Mouse (Mus musculus) urinary bladder, adult 2 months (tissue): ENCODE results near the gene Cacna1i. TPM values are rescaled to one million over a fixed set of nuclear protein-coding genes. Genes with fewer than 3 reads are reported as not detected.

Experiments
- DNase-seq: peaks from one replicate; pipeline ENCODE4 v3.0.0; 2022; ENCODE audit warnings: low spot score
- polyA plus RNA-seq: library from polyadenylated mRNA; depleted of rRNA; stranded (reverse); fragments of >200 nt; gene quantifications from 2 replicates; pipeline ENCODE4 v1.2.3, GENCODE M21; 2012; rRNA removed

Gene Cacna1i
- polyA plus RNA-seq, 1 experiment: 0.01 TPM

DNA sequence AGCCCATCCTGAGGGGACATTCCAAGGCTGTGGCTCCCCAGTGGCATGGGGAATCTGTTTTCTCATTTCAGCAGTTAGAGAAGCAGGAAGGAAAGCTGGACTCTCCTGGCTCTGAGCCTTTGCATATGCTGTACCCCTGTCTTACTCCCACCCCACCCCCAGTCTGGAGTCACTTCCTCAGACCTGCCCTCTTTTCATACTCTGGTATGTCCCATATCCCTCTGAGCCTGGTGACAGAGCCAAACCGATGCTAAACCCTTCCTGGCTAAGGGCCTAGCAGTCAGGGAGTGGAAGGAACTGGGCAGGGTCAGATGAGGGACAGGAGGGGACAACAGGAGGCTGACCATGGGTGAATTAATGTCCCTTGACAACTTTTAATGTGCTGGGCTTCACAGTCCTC is 120.8 kb downstream of the Cacna1i start:
- no peak for DNase-seq

GRCm38 (mm10) chr15:80410661-80411060 is 123.6 kb downstream of the Cacna1i start:
- no peak for DNase-seq

DNA sequence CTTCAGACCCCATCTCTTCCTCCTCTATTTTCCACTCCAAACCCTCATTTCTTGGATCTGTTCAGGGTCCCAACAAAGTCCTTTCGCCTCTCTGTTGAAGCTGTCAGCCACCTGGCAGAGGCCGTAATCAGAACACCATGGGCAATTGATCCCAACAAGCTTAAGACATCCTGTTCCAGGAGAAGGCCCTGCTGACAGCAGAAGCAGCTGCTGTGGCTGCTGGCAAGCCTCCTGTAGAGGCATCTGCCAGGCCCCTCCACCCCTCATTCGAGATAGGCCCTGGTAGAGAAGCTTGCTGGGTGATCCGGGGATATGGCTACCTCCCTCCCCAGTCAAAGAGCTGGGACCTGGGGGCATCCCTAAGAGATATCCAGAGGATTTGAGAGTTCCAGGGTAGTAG is 126.0 kb downstream of the Cacna1i start:
- DNase-seq: no peak

DNA sequence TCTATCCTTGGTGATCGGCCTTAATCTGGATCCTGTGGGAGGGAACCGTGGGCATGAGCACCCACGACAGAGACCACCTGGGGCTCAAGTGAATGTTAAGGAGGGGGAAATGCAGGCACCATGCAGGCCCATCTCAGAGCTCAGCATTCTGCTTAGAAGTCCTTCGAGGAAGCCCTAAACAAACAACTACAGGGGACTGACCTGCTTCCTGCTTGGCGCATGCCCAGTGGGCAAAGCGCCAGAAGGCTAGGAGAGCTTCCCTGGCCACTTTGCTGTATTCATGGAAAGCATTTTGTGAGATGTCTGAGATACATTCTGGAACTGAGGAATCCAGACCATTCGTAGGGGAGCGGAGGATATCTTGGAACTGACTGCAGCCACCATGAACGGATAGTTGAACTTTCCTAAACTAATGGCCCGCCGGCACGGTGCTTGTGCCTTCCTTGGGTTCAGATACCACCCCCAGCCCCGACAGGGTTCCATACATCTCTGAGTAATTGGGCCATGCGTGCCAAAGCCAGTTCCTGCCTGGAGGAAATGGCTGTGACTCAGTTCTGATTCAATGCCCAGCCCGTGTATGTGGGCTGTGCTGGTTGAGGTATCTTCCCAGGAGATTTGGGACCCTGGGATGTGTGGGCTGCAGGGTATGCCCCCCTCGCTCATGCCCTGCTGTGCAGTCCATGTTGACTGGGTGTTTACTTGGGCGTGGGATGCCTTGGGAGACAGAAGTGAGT is 127.1 kb downstream of the Cacna1i start:
- DNase-seq: no peak

- no peak for DNase-seq
Observed at GRCm38 (mm10) chr15:80415132-80415531, 128.1 kb downstream of the Cacna1i start.

- no peak for DNase-seq
Observed at GRCm38 (mm10) chr15:80417066-80417465, 130.0 kb downstream of the Cacna1i start.

DNA sequence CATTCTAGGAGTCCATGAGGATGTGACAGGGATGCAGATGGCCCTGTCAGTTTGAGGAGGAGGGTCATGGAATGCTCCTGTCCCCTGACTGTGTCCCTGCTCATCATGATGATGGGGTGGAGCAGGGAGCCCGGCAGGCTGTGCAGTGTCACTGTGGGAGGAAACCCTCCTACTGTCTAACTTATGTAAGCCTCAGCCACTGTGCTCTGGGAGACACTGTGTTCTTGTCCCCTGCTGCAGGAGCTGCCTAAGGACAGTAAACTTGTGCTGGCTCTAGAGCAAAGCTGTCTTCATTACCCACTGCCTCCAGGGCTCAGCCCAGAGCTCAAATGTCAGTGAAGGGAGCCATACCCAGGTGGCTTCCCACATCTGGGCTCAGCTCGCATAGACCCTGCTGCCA is 131.1 kb downstream of the Cacna1i start:
- no peak for DNase-seq

DNA sequence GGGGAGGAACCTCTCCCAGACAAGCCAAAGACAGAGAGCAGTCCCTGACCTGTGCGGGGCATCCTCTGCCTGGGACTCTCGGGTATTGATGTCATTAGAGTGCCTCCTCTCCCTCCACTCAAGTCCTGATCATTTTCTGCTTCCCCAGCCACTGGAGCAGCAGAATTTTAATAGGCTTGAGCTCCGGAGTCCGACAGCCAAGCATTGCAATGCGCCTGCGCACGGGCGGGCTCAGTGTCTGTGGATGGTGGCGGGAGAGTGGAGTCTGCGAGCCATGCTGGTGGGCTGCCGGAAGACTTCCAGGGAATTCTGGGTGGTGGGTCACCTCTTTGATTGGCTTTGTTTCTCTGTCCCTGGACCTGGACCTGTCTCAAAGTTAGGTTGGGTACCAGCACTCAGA is 143.3 kb downstream of the Cacna1i start:
- DNase-seq: no peak

- no peak for DNase-seq
Observed at GRCm38 (mm10) chr15:80436961-80437360, 149.9 kb downstream of the Cacna1i start.

DNA sequence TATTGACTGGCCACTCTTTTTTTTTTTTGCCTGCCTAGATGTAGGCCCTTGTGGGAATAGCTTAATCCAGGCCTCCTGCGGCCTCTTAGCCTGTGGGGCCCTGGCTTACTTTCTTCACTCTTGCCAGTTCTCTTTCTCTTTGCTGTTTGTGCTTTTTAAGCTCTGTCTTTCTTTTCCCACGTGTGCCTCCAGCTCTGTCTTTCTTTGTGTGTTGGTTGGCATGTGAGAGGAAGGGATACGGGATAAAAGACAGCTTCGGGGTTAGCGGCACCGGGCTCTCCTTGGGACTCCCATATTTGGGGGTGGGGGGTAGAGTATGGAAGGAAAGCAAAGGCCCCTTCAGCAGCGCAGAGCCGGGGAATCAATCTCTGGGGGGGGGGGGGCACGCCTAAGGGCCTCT is 151.0 kb downstream of the Cacna1i start:
- no peak for DNase-seq

DNA sequence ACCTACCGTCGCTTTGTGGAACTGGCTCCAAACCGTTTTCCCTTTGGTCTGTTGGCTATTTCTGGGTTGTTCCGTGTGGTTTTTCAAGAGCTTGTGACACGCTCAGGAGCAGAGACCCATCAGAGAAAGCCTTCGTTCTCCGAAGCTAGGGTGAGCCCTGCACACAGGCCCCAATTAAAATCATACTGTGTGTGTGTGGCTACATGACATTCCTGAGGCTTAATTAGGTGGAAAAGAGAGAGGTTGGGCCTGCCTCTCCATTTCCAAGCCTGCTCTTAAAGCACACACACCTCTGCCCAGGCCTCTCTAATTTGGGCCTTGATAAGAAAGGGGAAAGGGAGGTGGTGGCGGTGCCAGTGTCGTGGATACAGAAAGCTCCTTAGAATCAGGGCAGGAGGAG is 151.4 kb downstream of the Cacna1i start:
- DNase-seq: no peak

- no peak for DNase-seq
Observed at GRCm38 (mm10) chr15:80440195-80440594, 153.2 kb downstream of the Cacna1i start.

- DNase-seq: no peak
Observed at GRCm38 (mm10) chr15:80445956-80446687, 159.1 kb downstream of the Cacna1i start.

Other genes starting within 250 kb of the Cacna1i start
- 54.2 and 62.1 TPM in 2 replicates for gene Syngr1, start 195.9 kb upstream of the Cacna1i start, polyA plus RNA-seq
- gene Rpl3, start 195.4 kb upstream of the Cacna1i start, polyA plus RNA-seq: 1,075 and 1,270 TPM in 2 replicates
- 33.5 and 36.7 TPM in 2 replicates for gene Tab1, start 154.1 kb upstream of the Cacna1i start, polyA plus RNA-seq
- 62.9 and 73.1 TPM in 2 replicates for gene Mgat3, start 113.5 kb upstream of the Cacna1i start, polyA plus RNA-seq
- gene Mief1, start 53.2 kb upstream of the Cacna1i start, polyA plus RNA-seq: 10.6 and 15.1 TPM in 2 replicates
- not detected in 2 replicates for gene AC140267.1, start 51.4 kb upstream of the Cacna1i start, polyA plus RNA-seq
- gene Atf4, start 32.1 kb upstream of the Cacna1i start, polyA plus RNA-seq: 211 and 346 TPM in 2 replicates
- 27.1 and 30.9 TPM in 2 replicates for gene Rps19bp1, start 22.9 kb upstream of the Cacna1i start, polyA plus RNA-seq